Mouse (Mus musculus) splenic B cell, adult 2 months (primary cell): Measurements from ENCODE around the gene Uimc1.

ENCODE experiments used
- DNase-seq: peaks from one replicate; pipeline ENCODE4 v3.0.0-alpha.2; 2011; ENCODE audit warnings: low read depth, low spot score
- H3K27me3 ChIP-seq: 2 replicates; pipeline ENCODE4 v1.6.1; 2012; ENCODE audit warnings: mild to moderate bottlenecking, low read length, moderate library complexity, mixed read lengths; ENCODE audit not compliant: control insufficient read depth, poor library complexity, insufficient read depth, severe bottlenecking
- H3K36me3 ChIP-seq: 2 replicates; pipeline ENCODE4 v1.6.1; 2012; ENCODE audit warnings: mild to moderate bottlenecking, low read length, moderate library complexity, mixed read lengths; ENCODE audit not compliant: control insufficient read depth, poor library complexity, insufficient read depth, severe bottlenecking

The Uimc1 gene

DNA sequence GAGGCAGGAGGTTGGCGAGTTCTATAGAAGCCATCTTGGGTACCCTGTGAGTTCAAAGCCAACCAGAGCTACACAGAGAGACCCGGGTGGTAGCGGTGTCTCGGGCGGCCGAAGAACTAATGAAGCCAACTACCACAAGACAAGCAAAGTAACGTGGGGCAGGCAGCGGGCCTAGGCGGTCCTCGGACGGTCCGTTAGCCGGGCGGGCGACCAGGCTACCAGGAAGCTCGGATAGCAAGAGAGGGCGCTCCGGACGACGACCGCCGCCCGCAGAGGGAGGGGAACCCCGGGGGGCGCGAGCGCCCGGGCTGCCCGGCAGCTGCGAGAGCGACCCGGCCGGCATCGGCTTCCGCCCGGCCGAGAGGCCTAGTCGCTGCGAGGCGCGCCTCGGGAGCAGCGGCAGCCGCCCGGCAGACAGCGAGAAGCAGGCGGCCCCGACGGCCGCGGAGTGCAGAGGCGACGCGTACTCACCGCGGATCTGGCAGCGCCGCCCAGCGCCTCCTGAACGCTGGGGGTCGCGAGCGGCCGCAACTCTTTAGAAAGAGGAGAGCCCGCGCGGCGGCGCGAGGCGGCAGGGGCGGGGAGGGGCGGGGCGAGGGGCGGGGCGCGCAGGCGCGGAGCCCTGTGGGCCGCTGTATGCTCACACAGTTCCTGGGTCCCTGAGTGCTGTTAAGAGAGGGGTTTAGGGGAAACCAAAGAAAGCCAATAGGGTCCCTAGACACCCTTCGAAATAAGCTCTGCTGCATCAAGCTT lies at the start of gene Uimc1:
Uimc1 (minus strand) TSS at position 575 of the 753 bp plus-strand sequence.
- Histone ChIP-seq H3K36me3 (no peaks in the 10 kb centered on the region), H3K27me3 (no peaks in the 10 kb centered on the region)
- DNase-seq: peak; percentile 90

DNA sequence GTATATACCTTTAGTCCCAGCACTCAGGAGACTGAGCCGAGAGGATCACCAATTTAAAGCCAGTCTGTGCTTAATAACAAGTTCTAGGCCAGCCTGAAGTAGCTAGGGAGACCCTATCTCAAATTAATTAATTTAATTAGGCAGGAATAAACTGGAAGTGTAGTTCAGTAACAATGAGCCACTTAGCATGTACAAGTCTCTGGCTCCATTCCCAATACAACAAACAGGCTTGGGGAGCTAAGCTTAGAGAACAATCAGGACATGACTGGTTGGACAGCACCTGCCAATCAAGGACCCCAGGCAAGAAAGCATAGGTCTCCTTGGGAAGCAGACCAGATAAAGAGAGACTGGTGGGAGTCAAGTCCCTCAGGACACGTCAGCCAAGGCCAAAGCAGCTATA lies 40.2 kb upstream of the Uimc1 start:
- no peaks in the 10 kb centered on the region for H3K36me3 ChIP-seq
- no peaks in the 10 kb centered on the region for H3K27me3 ChIP-seq
- DNase-seq: no peak

DNA sequence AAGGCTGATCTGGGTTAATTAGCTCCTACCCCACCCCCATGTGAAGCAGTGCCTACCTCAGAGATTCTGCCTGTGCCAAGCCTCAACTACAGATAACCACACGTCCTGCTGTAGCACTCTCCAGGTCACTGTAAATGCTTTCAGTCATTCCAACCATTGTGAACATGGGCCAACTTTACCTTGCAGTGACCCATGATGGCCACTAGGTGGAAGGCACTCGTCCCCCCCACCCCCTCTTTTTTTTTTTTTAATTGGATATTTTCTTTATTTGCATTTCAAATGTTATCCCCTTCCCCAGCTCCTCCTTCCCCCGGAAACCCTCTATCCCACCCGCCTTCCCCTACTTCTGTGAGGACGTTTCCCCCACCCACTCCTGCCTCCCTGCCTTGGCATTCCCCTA lies 35.3 kb upstream of the Uimc1 start:
- DNase-seq: peak; percentile 45
- Histone ChIP-seq H3K27me3 (no peaks in the 10 kb centered on the region), H3K36me3 (peaks cover 5% of the 10 kb centered on the region; the same call in 1 of the 2 replicates)

DNA sequence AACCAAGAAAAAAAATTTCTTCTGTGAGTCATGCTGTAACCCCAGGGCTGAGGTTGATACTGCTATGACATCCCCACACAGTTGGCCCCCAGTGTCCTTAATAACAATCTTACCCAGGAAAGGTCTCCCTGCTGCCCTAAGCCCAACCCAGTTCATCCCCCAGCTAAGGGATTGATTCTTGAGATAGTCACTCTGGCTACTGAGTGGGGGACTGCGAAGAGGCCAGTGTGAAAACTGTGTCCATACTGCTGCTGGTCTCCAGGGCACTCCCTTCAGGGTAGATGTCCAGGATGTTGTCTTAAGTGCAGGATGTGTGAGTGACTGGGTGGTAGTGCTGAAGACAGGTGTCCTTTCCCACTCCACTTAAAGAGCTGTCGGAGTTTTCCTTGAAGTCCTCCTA lies 33.3 kb upstream of the Uimc1 start, which contains the start of gene Gm17617:
Gm17617 (minus strand) TSS at position 101 of the 400 bp plus-strand sequence.
- Histone ChIP-seq H3K36me3 (peaks cover 7% of the 10 kb centered on the region; the same call in 1 of the 2 replicates), H3K27me3 (no peaks in the 10 kb centered on the region)
- DNase-seq: no peak

DNA sequence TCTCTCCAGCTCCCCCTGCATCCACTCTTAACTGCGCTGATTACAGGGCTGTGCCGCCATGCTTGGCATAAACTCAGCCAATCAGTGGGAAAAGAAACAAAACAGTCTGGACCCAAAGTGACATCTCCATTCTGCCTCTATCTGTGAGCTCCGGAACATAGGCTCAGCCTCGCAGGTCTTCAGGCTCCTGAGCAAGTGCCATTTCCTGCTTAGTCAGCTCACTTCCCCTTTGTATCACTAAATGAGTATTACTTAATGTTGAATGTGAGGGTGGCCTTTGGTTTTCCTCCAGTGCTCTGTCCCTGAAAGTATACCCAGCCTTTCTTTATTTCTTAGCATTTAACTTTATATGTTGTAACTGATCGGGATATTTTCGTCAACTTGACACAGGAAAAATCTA lies 24.8 kb upstream of the Uimc1 start:
- peaks cover 14% of the 10 kb centered on the region for H3K36me3 ChIP-seq
- DNase-seq: peak; percentile 57

DNA sequence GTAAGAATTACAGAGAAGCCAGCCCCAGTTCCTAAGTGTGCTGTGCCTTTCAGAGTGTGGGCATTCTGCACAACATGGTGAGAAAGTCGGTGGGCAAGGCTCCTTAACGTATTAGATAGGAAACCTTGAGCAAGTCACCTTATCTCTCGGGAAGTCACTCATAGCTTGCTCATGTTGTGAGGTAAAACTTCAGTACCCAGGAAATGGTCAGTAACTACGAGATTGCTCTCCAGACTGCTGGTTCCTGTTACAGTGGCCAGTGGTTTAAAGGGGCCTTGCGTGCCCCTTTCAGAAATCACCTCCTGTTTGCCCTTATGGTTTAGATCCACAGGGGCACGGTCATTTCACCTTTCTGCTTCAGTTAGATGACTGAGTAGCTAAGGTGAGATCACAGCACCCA lies 14.3 kb upstream of the Uimc1 start:
- no peak for DNase-seq
- H3K27me3 ChIP-seq: no peaks in the 10 kb centered on the region
- peaks cover 8% of the 10 kb centered on the region; the same call in 1 of the 2 replicates for H3K36me3 ChIP-seq

More for the DNA sequence above, 24.8 kb upstream of the Uimc1 start:
- H3K27me3 ChIP-seq: no peaks in the 10 kb centered on the region

DNA sequence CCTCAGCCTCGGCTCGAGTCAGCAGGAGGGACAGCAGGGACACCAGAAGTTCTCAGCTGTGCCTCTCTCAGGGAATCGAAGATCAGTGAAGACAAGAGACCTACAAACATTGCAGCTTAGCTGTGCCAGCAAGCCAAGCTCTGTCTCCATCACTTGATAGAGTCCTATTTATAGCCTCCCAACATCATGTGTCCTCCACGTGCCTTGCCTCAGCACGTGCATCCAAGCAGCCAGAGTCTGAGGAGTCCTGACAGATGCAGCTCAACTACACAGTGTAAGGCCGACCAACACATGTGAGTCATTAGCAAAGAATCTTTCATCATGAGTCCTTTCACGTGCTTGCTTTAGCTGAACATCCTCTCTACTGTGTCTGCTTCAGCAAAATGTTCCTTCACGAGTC lies 7.6 kb upstream of the Uimc1 start:
- no peaks in the 10 kb centered on the region for H3K27me3 ChIP-seq
- peaks cover 3% of the 10 kb centered on the region for H3K36me3 ChIP-seq
- DNase-seq: no peak

DNA sequence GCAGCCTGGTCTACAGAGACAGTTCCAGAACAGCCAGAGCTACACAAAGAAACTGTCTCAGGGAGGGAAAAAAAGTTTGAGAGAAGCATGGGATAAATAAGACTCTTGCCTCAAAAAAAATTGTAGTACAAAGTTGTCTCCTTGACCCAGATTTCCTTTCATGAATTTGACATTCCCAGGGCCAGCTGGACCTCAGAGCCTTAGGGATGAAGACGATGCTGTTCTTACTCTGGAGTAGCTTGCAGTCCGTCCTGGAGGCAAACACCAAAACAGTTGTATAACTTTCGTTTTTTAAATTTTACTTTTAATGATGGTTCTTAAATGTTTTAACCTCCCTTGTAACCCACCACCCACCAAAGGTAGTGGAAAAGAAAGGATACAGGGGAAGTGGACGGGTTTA lies 7.0 kb upstream of the Uimc1 start:
- DNase-seq: no peak
- H3K36me3 ChIP-seq: peaks cover 3% of the 10 kb centered on the region
- no peaks in the 10 kb centered on the region for H3K27me3 ChIP-seq

DNA sequence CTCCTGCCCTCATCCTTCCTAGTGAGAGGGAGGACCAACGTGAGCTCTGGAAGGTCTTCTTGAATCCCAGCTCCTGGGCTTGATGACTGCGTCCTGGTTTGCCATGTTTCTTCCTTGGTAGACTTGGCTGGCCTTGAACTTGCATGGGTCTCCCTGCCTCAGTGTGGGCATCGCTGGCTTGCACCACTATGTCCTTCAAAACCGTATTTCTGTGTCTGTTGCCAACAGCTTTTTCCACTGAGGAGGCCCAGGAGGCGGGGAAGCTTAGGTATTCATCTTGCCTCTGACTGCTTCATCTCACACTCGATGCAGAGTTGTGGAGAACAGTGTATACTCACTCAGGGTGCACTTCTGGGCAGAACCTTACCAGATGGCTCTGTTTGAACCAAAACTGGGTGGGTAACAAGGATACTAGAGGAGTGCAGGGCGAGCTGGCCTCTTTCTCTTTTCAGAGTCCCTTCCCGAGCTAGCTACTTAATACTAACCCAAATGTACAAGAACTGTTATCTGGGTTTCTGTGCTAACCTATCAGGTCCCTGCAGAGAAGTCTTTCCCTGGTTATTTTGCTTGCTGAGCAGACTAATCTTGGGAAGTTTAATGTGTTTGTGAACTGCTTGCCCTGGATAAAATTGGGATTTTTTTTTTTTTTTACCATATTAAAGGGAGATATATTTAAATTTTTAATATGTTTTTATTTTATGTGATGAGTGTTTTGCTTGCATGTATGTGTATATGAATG lies 6.0 kb upstream of the Uimc1 start:
- peaks cover 3% of the 10 kb centered on the region for H3K36me3 ChIP-seq
- DNase-seq: no peak
- no peaks in the 10 kb centered on the region for H3K27me3 ChIP-seq

DNA sequence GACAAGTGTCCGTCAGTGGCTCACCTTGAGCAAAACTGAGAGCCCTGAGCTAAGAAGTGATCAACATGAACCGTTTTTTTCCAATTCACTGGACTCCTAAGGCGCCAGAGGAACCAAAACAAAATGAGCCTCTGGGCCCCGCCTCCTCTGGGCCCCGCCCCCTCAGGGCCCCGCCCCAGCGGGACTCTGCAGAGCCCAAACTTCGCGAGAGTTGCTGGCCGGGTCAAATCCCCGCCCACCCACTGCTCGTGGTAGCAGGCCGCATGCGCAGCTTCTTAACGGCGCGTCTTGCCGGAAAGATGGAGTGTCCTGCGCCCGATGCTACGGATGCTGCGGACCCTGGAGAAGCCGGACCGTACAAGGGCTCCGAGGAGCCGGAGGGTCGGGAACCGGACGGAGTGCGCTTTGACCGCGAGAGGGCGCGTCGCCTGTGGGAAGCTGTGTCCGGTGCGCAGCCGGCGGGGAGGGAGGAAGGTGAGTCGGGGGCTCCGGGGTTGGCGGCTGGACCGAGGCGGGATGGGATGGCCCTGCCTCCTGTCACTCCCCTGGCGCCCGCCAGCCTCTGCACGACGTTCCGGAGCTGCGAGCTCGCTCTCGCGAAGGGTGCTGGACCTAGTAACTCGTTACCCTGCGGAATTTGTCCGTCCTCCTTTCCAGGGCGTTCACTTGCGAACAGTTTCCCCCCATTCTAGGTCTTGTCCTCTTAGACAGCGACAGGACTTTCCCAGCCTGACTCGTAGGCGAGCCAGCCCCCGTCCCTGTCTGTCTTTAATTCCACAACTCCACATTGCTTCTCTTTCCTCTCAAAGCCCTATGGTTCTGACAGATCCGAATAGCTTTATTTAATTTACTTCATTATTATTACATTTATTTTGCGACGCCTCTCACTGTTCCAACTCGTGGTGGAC lies 5.2 kb upstream of the Uimc1 start, which contains the start of gene Zfp346:
Zfp346 (plus strand) TSS at position 267 of the 908 bp plus-strand sequence.
- Histone ChIP-seq H3K27me3 (no peaks in the 10 kb centered on the region), H3K36me3 (peaks cover 3% of the 10 kb centered on the region)
- DNase-seq: peak; percentile 98

DNA sequence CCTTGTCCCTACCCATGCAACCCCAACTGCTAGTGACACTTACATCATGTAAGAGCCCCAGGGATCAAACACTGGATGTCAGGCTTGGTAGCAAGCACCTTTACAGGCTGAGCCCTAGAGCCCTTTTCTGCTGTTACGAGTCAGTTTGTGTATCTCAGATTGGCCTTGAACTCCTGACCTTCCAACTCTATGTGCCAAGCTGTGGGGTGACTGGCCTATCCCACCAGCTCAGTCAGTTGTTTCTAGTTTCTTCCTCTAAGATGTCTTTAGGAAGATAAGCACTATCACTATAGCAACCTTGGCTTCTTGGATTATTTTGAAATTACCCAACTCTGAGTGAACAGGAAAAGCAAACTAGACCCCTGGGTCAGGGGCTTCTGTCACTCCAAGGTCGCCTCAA lies 3.3 kb upstream of the Uimc1 start:
- no peaks in the 10 kb centered on the region for H3K27me3 ChIP-seq
- H3K36me3 ChIP-seq: peaks cover 3% of the 10 kb centered on the region
- no peak for DNase-seq

DNA sequence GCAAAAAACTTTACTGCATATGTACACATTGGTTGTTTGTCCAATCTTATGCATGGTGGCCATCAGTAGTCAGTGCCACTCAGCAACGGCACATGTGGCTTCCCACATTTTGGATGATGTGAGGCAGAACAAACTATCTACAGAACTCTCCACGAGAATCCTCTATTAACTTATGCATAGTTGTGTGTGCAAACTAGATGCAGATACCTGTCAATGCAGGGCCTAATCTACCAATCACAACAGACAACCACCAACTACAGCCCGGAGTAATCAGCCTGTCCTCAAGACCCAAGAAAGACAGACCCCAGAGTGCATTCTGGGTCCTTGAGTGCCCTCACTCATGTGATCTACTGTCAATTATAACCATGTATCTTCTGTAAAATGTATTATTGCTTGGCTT lies 2.3 kb upstream of the Uimc1 start:
- no peak for DNase-seq
- Histone ChIP-seq H3K27me3 (no peaks in the 10 kb centered on the region), H3K36me3 (no peaks in the 10 kb centered on the region)

DNA sequence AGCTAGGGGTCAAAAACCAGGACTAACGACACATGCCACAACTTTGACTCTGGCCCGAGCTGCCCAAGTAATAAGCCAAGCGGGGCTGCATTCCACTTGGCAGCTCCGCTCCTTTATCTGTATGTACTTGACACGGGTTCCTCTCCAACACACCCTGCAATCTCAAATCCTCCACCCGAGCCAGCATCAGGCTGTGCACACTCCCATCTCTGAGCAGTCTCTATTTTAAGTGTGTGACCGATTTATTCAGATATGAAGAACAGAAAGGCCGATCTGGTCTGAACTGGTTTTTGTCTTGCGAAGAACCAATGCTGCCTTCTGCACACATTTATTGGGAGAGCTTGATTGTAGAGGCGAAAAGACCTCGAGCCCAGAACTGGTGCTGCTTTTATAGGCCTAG lies 1.5 kb upstream of the Uimc1 start:
- Histone ChIP-seq H3K27me3 (no peaks in the 10 kb centered on the region), H3K36me3 (no peaks in the 10 kb centered on the region)
- no peak for DNase-seq

DNA sequence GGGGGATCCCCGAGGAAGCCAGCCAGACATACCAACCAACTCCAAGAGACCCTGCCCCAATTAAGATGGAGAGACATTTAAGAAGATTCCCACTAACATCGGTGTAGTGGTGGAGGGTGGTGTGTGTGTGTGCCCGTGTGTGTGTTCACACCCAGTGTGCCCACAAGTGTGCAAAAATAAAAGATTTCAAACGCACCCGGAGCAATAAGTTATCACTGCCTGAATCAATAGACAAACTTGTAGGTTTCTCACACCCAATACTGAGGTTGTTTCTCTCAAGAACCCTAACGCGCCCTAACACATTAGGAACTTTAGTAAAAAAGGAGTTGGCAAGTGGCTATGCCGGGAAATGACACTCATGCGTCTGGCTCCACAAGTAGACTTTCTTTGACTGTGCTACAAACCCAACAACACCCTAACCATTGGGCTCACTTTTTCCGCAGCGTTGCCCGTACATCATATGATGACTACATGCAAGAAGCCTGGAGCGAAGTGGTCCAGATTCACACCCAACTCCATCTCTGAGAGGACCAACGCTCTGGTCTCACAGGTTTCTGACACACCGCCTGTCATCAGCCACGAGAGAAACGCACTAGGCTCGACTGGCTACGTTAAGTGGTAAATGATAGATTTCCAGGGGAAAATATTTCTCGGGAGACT lies 904 bp downstream of the Uimc1 start:
- DNase-seq: peak; percentile 54
- Histone ChIP-seq H3K27me3 (no peaks in the 10 kb centered on the region), H3K36me3 (no peaks in the 10 kb centered on the region)
